Mouse (Mus musculus): ENCODE results near the gene Pex6.

- no peak for TF ChIP-seq CTCF (IDR thresholded peaks at IDR 0.05; ENCODE audit: extremely low read depth, insufficient read length, insufficient replicate concordance, low read depth, low read length)
- no peak for TF ChIP-seq POLR2A (IDR thresholded peaks at IDR 0.05; ENCODE audit: low read depth, low read length)
Measured at GRCm38 (mm10) chr17:46714756-46715481, 3.7 kb downstream of the Pex6 start.

Measured in small intestine, adult 2 months (tissue).